Mouse (Mus musculus): ENCODE results near the gene Cdc42bpg.

DNA sequence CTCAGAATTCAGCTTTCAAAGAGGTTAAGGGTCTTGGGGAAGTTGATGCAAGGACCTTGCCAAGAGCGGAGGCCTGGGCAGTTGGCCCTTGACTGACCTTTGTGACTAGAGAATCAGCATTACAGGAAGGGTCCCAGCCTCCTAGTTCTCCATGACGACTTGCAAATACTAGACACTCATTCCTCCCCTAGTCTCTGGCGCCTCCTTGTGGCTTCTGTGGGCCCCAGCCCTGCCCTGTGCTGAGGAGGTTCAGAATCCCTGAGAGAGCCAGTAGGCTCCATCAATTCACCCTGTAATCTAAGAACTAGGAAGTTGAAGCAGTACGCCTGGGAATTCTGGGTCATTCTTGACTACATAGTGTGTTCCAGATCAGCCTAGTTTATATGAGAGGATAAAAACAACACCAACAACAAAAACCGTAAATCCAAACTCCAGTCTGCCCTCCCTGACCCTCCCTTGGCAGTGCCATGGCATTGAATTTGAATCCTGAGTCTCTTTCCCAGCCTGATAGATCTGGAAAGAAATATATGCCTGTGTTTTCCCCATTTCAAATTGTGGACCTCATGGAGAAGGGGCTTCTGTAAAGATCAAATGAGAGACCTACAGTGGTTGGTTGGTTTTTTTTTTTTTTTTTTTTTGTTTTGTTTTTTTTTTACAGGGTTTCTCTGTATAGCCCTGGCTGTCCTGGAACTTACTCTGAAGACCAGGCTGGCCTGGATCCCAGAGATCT, 1.3 kb upstream of the Cdc42bpg start:
- TF ChIP-seq CHD1 (IDR thresholded peaks at IDR 0.05; ENCODE audit: low read depth, low read length) (no peak), MXI1 (IDR thresholded peaks at IDR 0.05; ENCODE audit: low read depth, low read length) (peak; percentile 38; the same call in 1 of the 2 replicates), CHD2 (IDR thresholded peaks at IDR 0.05; ENCODE audit: low read length) (no peak), POLR2A (IDR thresholded peaks at IDR 0.05; ENCODE audit: control insufficient read depth in 1 of 2, insufficient read depth in 1 of 2, low read depth in 1 of 2, low read length in 2 of 2, poor library complexity in 1 of 2) (no peak), CTCF (IDR thresholded peaks at IDR 0.05 in 2 of 3, conservative IDR thresholded peaks at IDR 0.05 in 1 of 3; ENCODE audit: control insufficient read depth in 1 of 3, insufficient read depth in 1 of 3, low read depth in 2 of 3, low read length in 3 of 3, poor library complexity in 1 of 3, severe bottlenecking in 1 of 3) (peak; percentile 95 to 98 (median 98)), ZMIZ1 (IDR thresholded peaks at IDR 0.05; ENCODE audit: low read depth, low read length) (no peak), NRF1 (IDR thresholded peaks at IDR 0.05; ENCODE audit: insufficient read depth, low read depth, low read length, poor library complexity, severe bottlenecking) (no peak), POLR2AphosphoS2 (IDR thresholded peaks at IDR 0.05; ENCODE audit: low read length) (no peak), HCFC1 (IDR thresholded peaks at IDR 0.05; ENCODE audit: low read depth, low read length) (peak; percentile 50; the same call in 1 of the 2 replicates), MAX (IDR thresholded peaks at IDR 0.05; ENCODE audit: low read length) (no peak), SIN3A (IDR thresholded peaks at IDR 0.05; ENCODE audit: low read length) (peak; percentile 72), KAT2A (conservative IDR thresholded peaks at IDR 0.05; ENCODE audit: low read depth, low read length) (no peak)

Data from MEL (cell line).